Mouse (Mus musculus): Measurements from ENCODE around the gene Gm5485.

The Gm5485 gene

GRCm38 (mm10) chr16:48368096-48368495, 44.1 kb downstream of the Gm5485 start:
- DNase-seq: no peak

- no peak for DNase-seq
These were observed 45.4 kb downstream of the Gm5485 start for GRCm38 (mm10) chr16:48366801-48367200.

GRCm38 (mm10) chr16:48360887-48361286, 51.3 kb downstream of the Gm5485 start:
- DNase-seq: no peak

- no peak for DNase-seq
These were observed 55.8 kb downstream of the Gm5485 start for GRCm38 (mm10) chr16:48356417-48356816.

- no peak for DNase-seq
These were observed 56.5 kb downstream of the Gm5485 start for GRCm38 (mm10) chr16:48355716-48356115.

All from kidney, postnatal 10 days (tissue).